Mouse (Mus musculus): ENCODE data around the gene Mep1a.
A peak's percentile ranks its signal among the peaks of the same experiment; 100 is the strongest.

Mep1a gene

GRCm38 (mm10) chr17:43477621-43478020, 25.0 kb downstream of the Mep1a start:
- no peak for DNase-seq (ENCODE audit: low read depth, low spot score)

GRCm38 (mm10) chr17:43474775-43475174, 27.8 kb downstream of the Mep1a start:
- no peak for DNase-seq (ENCODE audit: low read depth, low spot score)

- DNase-seq (ENCODE audit: low read depth, low spot score), result no peak
Measured at GRCm38 (mm10) chr17:43472558-43472957, 30.1 kb downstream of the Mep1a start.

- no peak for DNase-seq (ENCODE audit: low read depth, low spot score)
Measured at GRCm38 (mm10) chr17:43470039-43470438, 32.6 kb downstream of the Mep1a start.

- DNase-seq (ENCODE audit: low read depth, low spot score), result peak; percentile 66
Measured at GRCm38 (mm10) chr17:43460245-43461181, 42.1 kb downstream of the Mep1a start.

GRCm38 (mm10) chr17:43459737-43460230, 42.8 kb downstream of the Mep1a start:
- DNase-seq (ENCODE audit: low read depth, low spot score), result no peak

- peak; percentile 81 for DNase-seq (ENCODE audit: low read depth, low spot score)
Measured at GRCm38 (mm10) chr17:43458598-43458997, 44.0 kb downstream of the Mep1a start.

- DNase-seq (ENCODE audit: low read depth, low spot score), result no peak
Measured at GRCm38 (mm10) chr17:43451216-43451615, 51.4 kb downstream of the Mep1a start.

GRCm38 (mm10) chr17:43434485-43434884, 68.1 kb downstream of the Mep1a start:
- peak; percentile 16 for DNase-seq (ENCODE audit: low read depth, low spot score)

GRCm38 (mm10) chr17:43431692-43432091, 70.9 kb downstream of the Mep1a start:
- no peak for DNase-seq (ENCODE audit: low read depth, low spot score)
